Mouse (Mus musculus) embryonic fibroblast, embryonic 13.5 days (primary cell): Measurements from ENCODE around the gene Efna2.
A peak's percentile ranks its signal among the peaks of the same experiment; 100 is the strongest.

Source experiments
- CTCF ChIP-seq: IDR thresholded peaks from 2 replicates; pipeline ENCODE4 v1.5.1; 2011; ENCODE audit warnings: mild to moderate bottlenecking, control low read depth, low read length, moderate library complexity, borderline replicate concordance; ENCODE audit not compliant: insufficient read depth
- POLR2A ChIP-seq: IDR thresholded peaks from 2 replicates; pipeline ENCODE4 v1.6.1; 2011; ENCODE audit warnings: low read depth, mild to moderate bottlenecking, control low read depth, low read length, moderate library complexity

DNA sequence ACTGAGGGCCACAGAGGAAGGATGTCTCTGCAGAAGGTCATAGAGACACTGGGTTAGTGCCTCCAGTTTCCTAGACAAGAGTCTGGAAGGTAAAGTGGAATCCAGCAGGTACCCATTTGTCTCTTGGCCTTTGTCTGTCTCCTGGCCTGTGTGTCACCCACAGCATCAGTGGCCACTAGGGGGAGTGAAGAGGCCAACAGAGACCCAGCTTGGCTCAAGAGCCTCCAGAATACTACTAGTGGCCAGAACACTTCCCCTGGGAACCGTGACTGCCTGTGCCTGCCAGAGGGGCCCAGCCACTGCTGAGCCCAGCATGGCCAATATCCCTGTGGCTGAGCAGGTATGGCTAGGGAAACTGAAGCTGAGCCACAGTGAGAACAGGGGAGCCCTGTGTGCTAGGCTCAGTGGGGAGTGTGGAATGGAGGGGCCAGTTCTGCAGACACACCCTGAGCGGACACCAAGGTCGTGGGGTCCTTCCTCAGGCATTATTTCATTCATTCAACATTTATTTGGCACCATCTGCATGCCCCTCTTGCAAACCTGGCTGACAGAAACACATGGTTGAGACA lies 20.2 kb downstream of the Efna2 start:
- TF ChIP-seq CTCF: peak; percentile 79; the same call in 1 of the 2 replicates
- no peak for TF ChIP-seq POLR2A
